Comparison of ENCODE assay signal across 10 mouse cellular contexts in genomic region chr4:85768107-85768506, GRCm38 (mm10).
DNase-seq lines count a peak whose midpoint lies in the region; ATAC-seq lines count a peak whose summit lies in the region.
"Had no signal": no experiment of that assay in that cellular context is flagged by ENCODE, and none has a peak within 500 bp of the region (broad histone marks: within the 10 kb centered on the region; RNA-seq: fewer than 3 reads in every experiment).

No protein-coding gene starts in this region.

- H3K4me1 ChIP-seq in embryonic facial prominence, embryonic 14.5 days (ENCODE audit: control insufficient read depth, insufficient read depth, low read length) = peaks cover 14% of the 10 kb centered on the region; the same call in 1 of the 2 replicates
- H3K4me1 ChIP-seq in kidney, embryonic 14.5 days (ENCODE audit: control insufficient read depth, insufficient read depth, low read length) = no peaks in the 10 kb centered on the region
- peaks cover 17% of the 10 kb centered on the region for H3K4me1 ChIP-seq in limb, embryonic 13.5 days

- WGBS in embryonic facial prominence, embryonic 14.5 days = 26% methylated on average over 5 of the region's 5 CpGs
- WGBS in kidney, embryonic 14.5 days = 51% methylated on average over 5 of the region's 5 CpGs
- WGBS in limb, embryonic 13.5 days = 16% methylated on average over 5 of the region's 5 CpGs

- peaks cover 9% of the 10 kb centered on the region for H3K9me3 ChIP-seq in embryonic facial prominence, embryonic 14.5 days (ENCODE audit: control insufficient read depth, low read length)
- no peaks in the 10 kb centered on the region; the same call in 1 of the 2 replicates for H3K9me3 ChIP-seq in kidney, embryonic 14.5 days (ENCODE audit: control insufficient read depth, low read length)
- H3K9me3 ChIP-seq in limb, embryonic 13.5 days = no peaks in the 10 kb centered on the region

- no peak overlapping the region for H3K4me3 ChIP-seq in embryonic facial prominence, embryonic 14.5 days (ENCODE audit: low read depth, low read length)
- no peak overlapping the region for H3K4me3 ChIP-seq in kidney, embryonic 14.5 days (ENCODE audit: low read length)
- H3K4me3 ChIP-seq in limb, embryonic 13.5 days = no peak overlapping the region

- H3K9ac ChIP-seq in embryonic facial prominence, embryonic 14.5 days (ENCODE audit: low read depth, low read length) = no peak overlapping the region
- no peak overlapping the region for H3K9ac ChIP-seq in kidney, embryonic 14.5 days (ENCODE audit: low read depth, low read length)
- no peak overlapping the region for H3K9ac ChIP-seq in limb, embryonic 13.5 days

- peak; percentile 75; the same call in 1 of the 2 replicates for ATAC-seq in embryonic facial prominence, embryonic 14.5 days (ENCODE audit: low read depth)
- ATAC-seq in kidney, embryonic 14.5 days (ENCODE audit: low FRiP score, low TSS enrichment) = no peak
- 0 out of 2 replicates have a peak, but pooled peaks have one; percentile 48 for ATAC-seq in limb, embryonic 13.5 days (ENCODE audit: low FRiP score, low read depth)

- no peaks in the 10 kb centered on the region for H3K27me3 ChIP-seq in embryonic facial prominence, embryonic 14.5 days (replicated peaks; ENCODE audit: control insufficient read depth, insufficient read depth, low read length)
- H3K27me3 ChIP-seq in kidney, embryonic 14.5 days (ENCODE audit: control insufficient read depth, insufficient read depth, low read length) = no peaks in the 10 kb centered on the region
- no peaks in the 10 kb centered on the region for H3K27me3 ChIP-seq in limb, embryonic 13.5 days

- no peak overlapping the region for H3K4me2 ChIP-seq in embryonic facial prominence, embryonic 14.5 days (ENCODE audit: low read depth, low read length)
- H3K4me2 ChIP-seq in kidney, embryonic 14.5 days (replicated peaks; ENCODE audit: low read depth, low read length) = no peak overlapping the region
- H3K4me2 ChIP-seq in limb, embryonic 13.5 days (replicated peaks) = no peak overlapping the region

- H3K27ac ChIP-seq in embryonic facial prominence, embryonic 14.5 days (replicated peaks; ENCODE audit: low read depth, low read length) = peak overlapping the region; percentile 22; the same call in 1 of the 2 replicates
- H3K27ac ChIP-seq in kidney, embryonic 14.5 days (ENCODE audit: low read depth, low read length) = peak overlapping the region; percentile 47; the same call in 1 of the 2 replicates
- no peak overlapping the region for H3K27ac ChIP-seq in limb, embryonic 13.5 days

- no peaks in the 10 kb centered on the region for H3K36me3 ChIP-seq in embryonic facial prominence, embryonic 14.5 days (ENCODE audit: control insufficient read depth, insufficient read depth, low read length)
- H3K36me3 ChIP-seq in kidney, embryonic 14.5 days (ENCODE audit: control insufficient read depth, insufficient read depth, low read length) = no peaks in the 10 kb centered on the region
- H3K36me3 ChIP-seq in limb, embryonic 13.5 days = no peaks in the 10 kb centered on the region

- peak; percentile 12 to 16 for DNase-seq in cerebellum, postnatal 14 days
- DNase-seq in cerebellum, adult 18-20 months = no peak
- DNase-seq in embryonic facial prominence, embryonic 14.5 days (ENCODE audit: low spot score) = peak; percentile 89
- DNase-seq in ovary, adult 18-20 months (ENCODE audit: low spot score) = no peak
- DNase-seq in gastrocnemius, adult 8-10 months (ENCODE audit: low spot score in 2 of 2) = no peak
- no peak for DNase-seq in cerebellum, adult 9-10 months
- DNase-seq: heart, postnatal 14 days; lung, postnatal 4 days had no signal

Comparison
In these comparisons a context has a peak if more than half of its experiments do, and no peak if none do; other contexts are left out.
1. DNase-seq: peak in cerebellum, postnatal 14 days (2 of 2) and embryonic facial prominence, embryonic 14.5 days (single experiment); none in cerebellum, adult 18-20 months (0 of 2), ovary, adult 18-20 months (single experiment), gastrocnemius, adult 8-10 months (0 of 2) and cerebellum, adult 9-10 months (single experiment).